Mouse (Mus musculus) c-Kit-positive CD71-positive TER-119-negative erythroid progenitor cells, embryonic 14.5 days (primary cell): Measurements from ENCODE around the gene Sbpl.
A peak's percentile ranks its signal among the peaks of the same experiment; 100 is the strongest.
"Not testable (repeated sequence)": the region's sequence is repeated elsewhere in the genome, so short reads cannot be mapped to it uniquely, and the experiment has no call there.

Experiments used
- DNase-seq: peaks from one replicate; pipeline ENCODE4 v3.0.0-alpha.2; 2013; ENCODE audit warnings: low read depth

Gene Sbpl

GRCm38 (mm10) chr17:23960084-23960738 lies 5.1 kb upstream of the Sbpl start:
- peak; percentile 53 for DNase-seq

GRCm38 (mm10) chr17:23950828-23951227 lies 4.2 kb downstream of the Sbpl start:
- not testable (repeated sequence) for DNase-seq

DNA sequence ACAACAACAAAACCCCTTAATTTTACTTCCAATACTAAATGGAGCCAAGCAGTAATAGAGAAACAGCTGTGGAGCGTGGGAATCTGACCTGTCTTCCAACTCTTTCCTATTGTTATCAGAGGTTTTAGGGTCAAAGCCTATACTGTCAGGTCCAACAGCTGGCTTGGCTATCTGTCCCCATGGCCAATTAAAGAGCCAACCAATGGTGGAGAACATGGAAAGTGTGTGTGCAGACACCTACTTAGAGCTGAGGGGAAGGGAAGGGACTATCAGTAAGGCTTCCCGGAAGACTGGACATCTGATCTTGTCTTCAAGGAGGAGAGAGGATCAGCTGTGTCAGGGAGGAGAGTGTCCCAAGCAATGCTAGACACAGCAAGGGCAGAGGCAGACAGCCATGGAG lies 6.0 kb downstream of the Sbpl start:
- DNase-seq: no peak

- DNase-seq: not testable (repeated sequence)
Measured at GRCm38 (mm10) chr17:23947486-23947885, 7.6 kb downstream of the Sbpl start.

GRCm38 (mm10) chr17:23941372-23941771 lies 13.7 kb downstream of the Sbpl start, which contains the start of gene Sbp:
TSS of gene Sbp (plus strand) at chr17:23941672.
- DNase-seq: no peak

- DNase-seq: no peak
Measured at GRCm38 (mm10) chr17:23931157-23931556, 23.9 kb downstream of the Sbpl start.

GRCm38 (mm10) chr17:23925090-23925493 lies 30.0 kb downstream of the Sbpl start:
- peak; percentile 44 for DNase-seq

- peak; percentile 79 for DNase-seq
Measured at GRCm38 (mm10) chr17:23924531-23925007, 30.5 kb downstream of the Sbpl start.

DNA sequence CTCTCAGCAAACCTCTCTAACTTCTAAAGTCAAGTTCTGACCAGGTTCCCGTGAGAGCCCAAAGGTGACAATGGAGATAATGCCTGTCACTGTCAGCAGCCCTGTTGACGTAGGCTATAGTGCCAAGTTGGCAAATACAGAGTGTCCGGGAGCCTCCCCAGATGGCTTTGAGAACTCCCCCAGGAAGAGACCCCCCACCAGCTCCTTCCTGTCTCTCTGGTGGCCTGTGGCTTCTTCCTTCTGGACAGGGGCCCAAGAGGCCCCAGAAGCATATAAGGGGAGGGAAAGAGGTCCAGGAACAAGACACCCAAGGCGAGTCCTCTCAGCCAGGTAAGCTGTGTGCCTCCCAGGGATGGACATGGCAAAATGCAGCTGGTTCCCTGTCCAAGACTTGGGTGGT lies 37.9 kb downstream of the Sbpl start, which contains the start of gene Dcpp3:
Gene Dcpp3 (plus strand): TSS at position 301 of the 400 bp plus-strand sequence.
- DNase-seq: not testable (repeated sequence)
